Mouse (Mus musculus) thymus, adult 2 months (tissue): Measurements from ENCODE around the gene Mtrr. TPM values are rescaled to one million over a fixed set of nuclear protein-coding genes. Genes with fewer than 3 reads are reported as not detected.

Experiments used
- DNase-seq: peaks from one replicate; pipeline ENCODE4 v3.0.0; 2021
- H3K27ac ChIP-seq: fragments of 200-500 bp; 2 replicates; pipeline ENCODE4 v1.5.1; 2012; ENCODE audit warnings: low read length, control low read depth; ENCODE audit not compliant: control insufficient read depth, insufficient read depth
- H3K27me3 ChIP-seq: fragments of 200-500 bp; 2 replicates; pipeline ENCODE4 v1.6.1; 2012; ENCODE audit warnings: mild to moderate bottlenecking, low read length, moderate library complexity, mixed read lengths; ENCODE audit not compliant: control insufficient read depth, insufficient read depth
- H3K36me3 ChIP-seq: fragments of 200-500 bp; 2 replicates; pipeline ENCODE4 v1.6.1; 2012; ENCODE audit warnings: mild to moderate bottlenecking, low read length, moderate library complexity; ENCODE audit not compliant: control insufficient read depth, insufficient read depth
- H3K4me1 ChIP-seq: fragments of 200-500 bp; replicated peaks from 2 replicates; pipeline ENCODE4 v1.6.1; 2012; ENCODE audit warnings: low read length; ENCODE audit not compliant: control insufficient read depth, insufficient read depth
- H3K4me3 ChIP-seq: fragments of 200-500 bp; 2 replicates; pipeline ENCODE4 v1.5.1; 2012; ENCODE audit warnings: mild to moderate bottlenecking, low read length, control low read depth, moderate library complexity; ENCODE audit not compliant: control insufficient read depth, insufficient read depth
- CTCF ChIP-seq: fragments of 200-500 bp; IDR thresholded peaks from 2 replicates; pipeline ENCODE4 v1.5.1; 2012; ENCODE audit warnings: mild to moderate bottlenecking, control low read depth, low read length, moderate library complexity, borderline replicate concordance; ENCODE audit not compliant: control insufficient read depth, poor library complexity, insufficient read depth; ENCODE audit errors: extremely low read depth
- POLR2A ChIP-seq: fragments of 200-500 bp; IDR thresholded peaks from 2 replicates; pipeline ENCODE4 v1.6.1; 2012; ENCODE audit warnings: mild to moderate bottlenecking, low read length, control low read depth, moderate library complexity; ENCODE audit not compliant: control insufficient read depth, poor library complexity, insufficient read depth; ENCODE audit errors: extremely low read depth
- WGBS: fragments of 180-500 bp; shearing (Covaris S2); methylation state at CpG from one replicate; pipeline ENCODE4 v1.1.7; 2018; 5-methylcytosine and 5-hydroxymethylcytosine counted together
- polyA plus RNA-seq: library from polyadenylated mRNA; depleted of rRNA; stranded (reverse); fragments of >200 nt; gene quantifications from 2 replicates; pipeline ENCODE4 v1.2.3, GENCODE M21; 2012

Gene Mtrr
- polyA plus RNA-seq, 1 experiment, result 13.0 TPM

GRCm38 (mm10) chr13:68582517-68582780, 500 bp upstream of the Mtrr start:
- peak overlapping the region; percentile 71 for H3K4me3 ChIP-seq
- TF ChIP-seq POLR2A, result no peak
- TF ChIP-seq CTCF, result no peak
- WGBS, result 0% methylated on average over 11 of the region's 11 CpGs
- no peaks in the 10 kb centered on the region for H3K27me3 ChIP-seq
- peak overlapping the region; percentile 5; the same call in 1 of the 2 replicates for H3K27ac ChIP-seq
- no peaks in the 10 kb centered on the region; the same call in 1 of the 2 replicates for H3K4me1 ChIP-seq
- H3K36me3 ChIP-seq, result peaks cover 11% of the 10 kb centered on the region
- no peak for DNase-seq

- 24% methylated on average over 14 of the region's 14 CpGs for WGBS
- Histone ChIP-seq H3K27me3 (no peaks in the 10 kb centered on the region), H3K27ac (no peak overlapping the region), H3K4me3 (peak overlapping the region; percentile 71), H3K36me3 (peaks cover 7% of the 10 kb centered on the region; the same call in 1 of the 2 replicates), H3K4me1 (no peaks in the 10 kb centered on the region; the same call in 1 of the 2 replicates)
- no peak for DNase-seq
- TF ChIP-seq POLR2A, result no peak
- no peak for TF ChIP-seq CTCF
These were observed 736 bp downstream of the Mtrr start for GRCm38 (mm10) chr13:68581086-68581740.

DNA sequence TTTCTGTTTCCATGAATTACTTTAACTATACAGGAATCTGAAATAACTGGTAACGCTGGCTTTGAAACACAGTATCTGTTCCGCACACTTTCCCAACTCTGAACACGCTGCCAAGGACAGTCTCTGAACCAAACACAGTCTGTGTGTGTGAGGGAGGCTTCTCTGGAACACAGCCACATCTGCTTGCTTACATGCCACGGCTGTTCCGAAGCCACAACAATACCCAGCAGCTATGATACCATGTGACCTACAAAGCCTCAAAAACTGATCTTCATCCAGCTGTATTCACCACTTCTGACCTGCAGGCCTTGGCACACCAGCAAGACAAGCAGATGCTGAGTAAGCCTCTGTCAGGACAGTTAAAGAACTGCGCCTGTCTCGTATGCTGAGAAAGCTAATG, 4.0 kb downstream of the Mtrr start:
- Histone ChIP-seq H3K4me3 (no peak overlapping the region), H3K27me3 (no peaks in the 10 kb centered on the region), H3K27ac (no peak overlapping the region), H3K36me3 (no peaks in the 10 kb centered on the region), H3K4me1 (no peaks in the 10 kb centered on the region; the same call in 1 of the 2 replicates)
- DNase-seq, result no peak
- TF ChIP-seq CTCF, result no peak
- no peak for TF ChIP-seq POLR2A
- WGBS, result 78% methylated on average over 7 of the region's 7 CpGs

DNA sequence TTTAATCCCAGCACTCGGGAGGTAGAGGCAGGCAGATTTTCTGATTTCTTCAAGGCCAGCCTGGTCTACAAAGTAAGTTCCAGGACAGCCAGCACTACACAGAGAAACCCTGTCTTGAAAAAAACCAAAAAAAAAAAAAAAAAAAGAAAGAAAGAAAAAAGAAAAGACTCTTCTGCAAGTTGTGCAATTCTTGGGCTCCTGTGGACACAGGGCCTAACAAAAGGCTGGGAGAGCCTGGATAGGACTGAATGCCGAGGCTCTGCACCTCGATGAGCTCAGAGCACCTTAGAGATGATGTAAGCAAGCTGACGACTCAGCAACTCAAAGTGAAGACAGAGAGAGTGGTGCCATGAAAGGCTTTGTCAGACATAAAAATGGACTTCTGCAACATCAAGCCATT, 7.6 kb downstream of the Mtrr start:
- 94% methylated on average over 4 of the region's 4 CpGs for WGBS
- Histone ChIP-seq H3K4me3 (no peak overlapping the region), H3K27me3 (no peaks in the 10 kb centered on the region), H3K27ac (no peak overlapping the region), H3K4me1 (no peaks in the 10 kb centered on the region), H3K36me3 (no peaks in the 10 kb centered on the region)
- TF ChIP-seq POLR2A, result no peak
- TF ChIP-seq CTCF, result no peak
- DNase-seq, result no peak

DNA sequence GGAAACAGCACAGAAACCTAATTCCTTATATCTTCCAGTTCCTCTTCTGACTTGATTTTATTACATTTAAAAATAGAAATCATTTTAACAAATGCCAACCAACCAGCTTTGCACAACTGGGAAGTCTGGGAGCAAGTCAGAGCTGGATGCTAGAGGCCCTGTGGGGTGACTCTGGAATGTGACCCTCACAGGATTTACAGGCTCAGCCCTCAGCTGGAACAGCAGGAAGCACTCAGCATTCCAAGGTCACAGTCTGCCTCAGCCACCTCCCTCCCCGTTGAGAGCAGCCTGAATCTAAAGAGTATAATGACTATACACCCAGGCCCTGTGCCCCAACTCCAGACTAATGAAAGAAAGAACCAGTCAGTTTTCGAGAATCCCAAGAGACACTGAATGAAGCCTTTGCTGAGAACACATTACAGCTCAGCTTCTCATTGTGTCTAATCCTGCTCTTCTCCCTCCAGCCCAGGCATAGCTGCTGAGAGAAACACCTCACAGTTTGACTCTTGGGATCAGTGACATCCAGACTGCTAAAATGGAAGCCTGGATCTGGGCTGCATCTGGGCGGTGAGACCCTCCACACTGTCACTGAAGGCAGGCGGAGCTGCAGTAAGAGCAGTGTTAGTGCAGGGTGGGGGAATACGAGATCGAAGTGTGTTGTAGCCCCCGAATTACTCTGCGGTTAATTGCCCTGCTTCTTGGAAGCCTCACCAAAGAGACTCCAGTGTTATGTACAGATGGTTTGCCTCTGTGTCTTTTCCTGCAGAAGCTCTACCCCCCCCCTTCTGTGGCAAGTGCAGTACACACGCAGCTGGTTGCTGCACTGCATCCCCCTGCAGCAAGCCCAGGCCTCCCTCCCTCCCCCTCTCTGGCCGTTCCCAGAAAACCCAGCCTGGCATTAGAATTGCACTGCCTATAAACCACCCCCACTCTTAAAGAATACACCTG, 8.7 kb downstream of the Mtrr start:
- no peak for TF ChIP-seq POLR2A
- no peak for TF ChIP-seq CTCF
- Histone ChIP-seq H3K36me3 (no peaks in the 10 kb centered on the region), H3K4me1 (no peaks in the 10 kb centered on the region), H3K27ac (no peak overlapping the region), H3K4me3 (no peak overlapping the region), H3K27me3 (no peaks in the 10 kb centered on the region)
- 94% methylated on average over 10 of the region's 10 CpGs for WGBS
- no peak for DNase-seq

GRCm38 (mm10) chr13:68572247-68572646, 9.7 kb downstream of the Mtrr start:
- Histone ChIP-seq H3K4me1 (no peaks in the 10 kb centered on the region), H3K27ac (no peak overlapping the region), H3K36me3 (peaks cover 4% of the 10 kb centered on the region; the same call in 1 of the 2 replicates), H3K4me3 (no peak overlapping the region), H3K27me3 (no peaks in the 10 kb centered on the region)
- no peak for TF ChIP-seq POLR2A
- WGBS, result 86% methylated on average over 19 of the region's 19 CpGs
- no peak for DNase-seq
